Mouse (Mus musculus) C2C12 (cell line): ENCODE data around the gene Mrpl22. TPM values are rescaled to one million over a fixed set of nuclear protein-coding genes. Genes with fewer than 3 reads are reported as not detected.
"Not testable (repeated sequence)": the region's sequence is repeated elsewhere in the genome, so short reads cannot be mapped to it uniquely, and the experiment has no call there.

Source experiments
- H3K27me3 ChIP-seq: one replicate; pipeline ENCODE4 v1.6.1; 2011; ENCODE audit not compliant: control insufficient read depth, insufficient read depth, insufficient read length
- H3K36me3 ChIP-seq: one replicate; pipeline ENCODE4 v1.6.1; 2011; ENCODE audit not compliant: control insufficient read depth, insufficient read depth
- H3K4me3 ChIP-seq: one replicate; pipeline ENCODE4 v1.5.1; 2011; ENCODE audit warnings: mild to moderate bottlenecking, control low read depth; ENCODE audit not compliant: poor library complexity, insufficient read depth, severe bottlenecking
- H3K79me2 ChIP-seq: one replicate; pipeline ENCODE4 v1.6.1; 2011; ENCODE audit not compliant: control insufficient read depth, insufficient read depth
- H3K79me3 ChIP-seq: one replicate; pipeline ENCODE4 v1.6.1; 2011; ENCODE audit warnings: low read depth, control low read depth
- H3ac ChIP-seq: one replicate; pipeline ENCODE3; 2011; ENCODE audit warnings: low read depth; ENCODE audit not compliant: control insufficient read depth, insufficient read length
- CEBPB ChIP-seq: IDR thresholded peaks from one replicate; pipeline ENCODE4 v1.6.1; 2011; ENCODE audit warnings: low read depth, mild to moderate bottlenecking, control low read depth, moderate library complexity
- CTCF ChIP-seq: IDR thresholded peaks from one replicate; pipeline ENCODE4 v1.5.1; 2011; ENCODE audit not compliant: control insufficient read depth, insufficient read depth, insufficient read length
- FOSL1 ChIP-seq: IDR thresholded peaks from one replicate; pipeline ENCODE4 v1.8.0; 2011; ENCODE audit warnings: mild to moderate bottlenecking, low read length; ENCODE audit not compliant: poor library complexity, insufficient read depth, severe bottlenecking
- MAX ChIP-seq: IDR thresholded peaks from one replicate; pipeline ENCODE4 v1.6.1; 2011; ENCODE audit warnings: mild to moderate bottlenecking, control low read depth
- MYOD1 ChIP-seq: IDR thresholded peaks from one replicate; pipeline ENCODE4 v1.6.1; 2011; ENCODE audit warnings: low read depth; ENCODE audit not compliant: control insufficient read depth, insufficient read length
- MYOG ChIP-seq: IDR thresholded peaks from one replicate; pipeline ENCODE4 v1.6.1; 2011; ENCODE audit not compliant: control insufficient read depth, insufficient read length; ENCODE audit errors: extremely low read depth
- USF1 ChIP-seq: IDR thresholded peaks from one replicate; pipeline ENCODE4 v1.6.1; 2011; ENCODE audit warnings: low read depth, mild to moderate bottlenecking, control low read depth, moderate library complexity
- polyA plus RNA-seq: library from polyadenylated mRNA; unstranded; fragments of >200 nt; fragmentation: generic; extraction: Trizol; gene quantifications from one replicate; pipeline ENCODE4 v1.2.1, GENCODE M21; 2012; ENCODE audit warnings: missing spikeins

The Mrpl22 gene
- polyA plus RNA-seq, 1 experiment: 106 TPM

- Histone ChIP-seq H3K36me3 (peaks cover 18% of the 10 kb centered on the region), H3K4me3 (no peak overlapping the region), H3K27me3 (no peaks in the 10 kb centered on the region), H3K79me3 (no peaks in the 10 kb centered on the region), H3ac (no peak overlapping the region), H3K79me2 (no peaks in the 10 kb centered on the region)
- TF ChIP-seq FOSL1 (no peak), MYOG (no peak), MYOD1 (no peak), MAX (no peak), CTCF (no peak), USF1 (no peak)
Observed at GRCm38 (mm10) chr11:58183579-58183978, 12.1 kb downstream of the Mrpl22 start.

- H3ac ChIP-seq: no peak overlapping the region
- no peaks in the 10 kb centered on the region for H3K79me3 ChIP-seq
- H3K4me3 ChIP-seq: no peak overlapping the region
- no peaks in the 10 kb centered on the region for H3K36me3 ChIP-seq
- no peaks in the 10 kb centered on the region for H3K27me3 ChIP-seq
- no peaks in the 10 kb centered on the region for H3K79me2 ChIP-seq
- TF ChIP-seq FOSL1 (no peak), MYOD1 (no peak), CEBPB (no peak), MAX (no peak), MYOG (no peak), CTCF (no peak), USF1 (no peak)
Observed at GRCm38 (mm10) chr11:58189675-58190074, 18.2 kb downstream of the Mrpl22 start.

GRCm38 (mm10) chr11:58193326-58193725 is 21.9 kb downstream of the Mrpl22 start:
- no peaks in the 10 kb centered on the region for H3K36me3 ChIP-seq
- H3K27me3 ChIP-seq: peaks cover 3% of the 10 kb centered on the region
- no peak overlapping the region for H3ac ChIP-seq
- H3K79me2 ChIP-seq: no peaks in the 10 kb centered on the region
- H3K79me3 ChIP-seq: no peaks in the 10 kb centered on the region
- no peak for TF ChIP-seq CEBPB
- TF ChIP-seq CTCF: no peak
- no peak for TF ChIP-seq MYOG
- no peak for TF ChIP-seq FOSL1
- TF ChIP-seq MAX: no peak
- no peak for TF ChIP-seq USF1
- TF ChIP-seq MYOD1: no peak
- no peak overlapping the region for H3K4me3 ChIP-seq

- H3K4me3 ChIP-seq: no peak overlapping the region
- TF ChIP-seq MYOG (no peak), CTCF (no peak), MYOD1 (no peak), MAX (no peak), USF1 (no peak), FOSL1 (no peak)
- H3K79me3 ChIP-seq: no peaks in the 10 kb centered on the region
- no peaks in the 10 kb centered on the region for H3K36me3 ChIP-seq
- H3ac ChIP-seq: no peak overlapping the region
- peaks cover 3% of the 10 kb centered on the region for H3K27me3 ChIP-seq
- no peaks in the 10 kb centered on the region for H3K79me2 ChIP-seq
Observed at GRCm38 (mm10) chr11:58193860-58194520, 22.5 kb downstream of the Mrpl22 start.

GRCm38 (mm10) chr11:58198663-58199062 is 27.2 kb downstream of the Mrpl22 start:
- Histone ChIP-seq H3K27me3 (peaks cover 3% of the 10 kb centered on the region), H3K36me3 (no peaks in the 10 kb centered on the region), H3K79me2 (no peaks in the 10 kb centered on the region), H3K79me3 (no peaks in the 10 kb centered on the region), H3K4me3 (no peak overlapping the region), H3ac (no peak overlapping the region)
- no peak for TF ChIP-seq MYOG
- no peak for TF ChIP-seq MYOD1
- TF ChIP-seq USF1: no peak
- TF ChIP-seq CTCF: no peak
- TF ChIP-seq MAX: no peak
- no peak for TF ChIP-seq FOSL1
- TF ChIP-seq CEBPB: no peak

GRCm38 (mm10) chr11:58199229-58200037 is 28.0 kb downstream of the Mrpl22 start, which contains the start of the genes Igtp and Irgm2:
Igtp (plus strand) TSS chr11:58199556.
Irgm2 (plus strand) TSS chr11:58199618.
- not testable (repeated sequence) for H3K79me3 ChIP-seq
- peak within 1 kb of the TSS; percentile 38 for H3K4me3 ChIP-seq

More at GRCm38 (mm10) chr11:58199229-58200037, 28.0 kb downstream of the Mrpl22 start, which contains the start of the genes Igtp and Irgm2:
- peak within 1 kb of the TSS; percentile 48 for H3ac ChIP-seq
- H3K79me2 ChIP-seq, H3K27me3 ChIP-seq, H3K36me3 ChIP-seq: not testable (repeated sequence)
